Mouse (Mus musculus) monocyte, adult 2 months (primary cell): ENCODE data around the gene Wnt10b.
"Not testable (repeated sequence)": the region's sequence is repeated elsewhere in the genome, so short reads cannot be mapped to it uniquely, and the experiment has no call there.

Source experiments
- DNase-seq, 2 experiments: peaks; one replicate each; pipeline ENCODE4 v3.0.0; 2022; ENCODE audit warnings: low spot score in 2 of 2, low read depth in 1 of 2

Gene Wnt10b

GRCm38 (mm10) chr15:98777762-98778161, at the start of gene Wnt10b:
Gene Wnt10b (minus strand): TSS chr15:98778150.
- DNase-seq = no peak

GRCm38 (mm10) chr15:98827611-98828011, 49.7 kb upstream of the Wnt10b start:
- DNase-seq = no peak

GRCm38 (mm10) chr15:98823434-98823833, 45.5 kb upstream of the Wnt10b start:
- no peak for DNase-seq

GRCm38 (mm10) chr15:98822147-98822546, 44.2 kb upstream of the Wnt10b start:
- no peak for DNase-seq

- DNase-seq = no peak
Measured at GRCm38 (mm10) chr15:98821403-98821802, 43.5 kb upstream of the Wnt10b start.

GRCm38 (mm10) chr15:98820937-98821336, 43.0 kb upstream of the Wnt10b start:
- DNase-seq = no peak

- no peak for DNase-seq
Measured at GRCm38 (mm10) chr15:98818171-98818570, 40.2 kb upstream of the Wnt10b start.

- DNase-seq = no peak
Measured at GRCm38 (mm10) chr15:98812741-98813424, 34.9 kb upstream of the Wnt10b start.

GRCm38 (mm10) chr15:98810212-98810611, 32.3 kb upstream of the Wnt10b start:
- not testable (repeated sequence) for DNase-seq

- DNase-seq = no peak
Measured at GRCm38 (mm10) chr15:98809390-98809789, 31.4 kb upstream of the Wnt10b start, which contains the start of gene Ddn. Gene Ddn (minus strand): TSS chr15:98809490.

GRCm38 (mm10) chr15:98808651-98809134, 30.7 kb upstream of the Wnt10b start:
- no peak for DNase-seq

- no peak for DNase-seq
Measured at GRCm38 (mm10) chr15:98807895-98808650, 30.1 kb upstream of the Wnt10b start.

- DNase-seq = no peak
Measured at GRCm38 (mm10) chr15:98806809-98807770, 29.1 kb upstream of the Wnt10b start.

GRCm38 (mm10) chr15:98806071-98806808, 28.3 kb upstream of the Wnt10b start:
- DNase-seq = no peak

- DNase-seq = no peak
Measured at GRCm38 (mm10) chr15:98805324-98806040, 27.5 kb upstream of the Wnt10b start.

- peak in 1 of 2 experiments; percentile 65 for DNase-seq
Measured at GRCm38 (mm10) chr15:98804054-98804453, 26.1 kb upstream of the Wnt10b start.

- DNase-seq = no peak
Measured at GRCm38 (mm10) chr15:98802926-98803325, 25.0 kb upstream of the Wnt10b start.

- peak in 1 of 2 experiments; percentile 64 for DNase-seq
Measured at GRCm38 (mm10) chr15:98799396-98799795, 21.4 kb upstream of the Wnt10b start.

GRCm38 (mm10) chr15:98798903-98799302, 21.0 kb upstream of the Wnt10b start:
- no peak for DNase-seq
